17 mouse cellular contexts compared by ENCODE assay signal in genomic region chr7:16840109-16840491, GRCm38 (mm10). TPM values are rescaled to one million over a fixed set of nuclear protein-coding genes. Genes with fewer than 3 reads are reported as not detected.
"Had no signal": no experiment of that assay in that cellular context is flagged by ENCODE, and none has a peak within 500 bp of the region (broad histone marks: within the 10 kb centered on the region; RNA-seq: fewer than 3 reads in every experiment).

No protein-coding gene starts in this region.

- H3K27ac ChIP-seq: neural tube, embryonic 12.5 days; neural tube, embryonic 13.5 days; neural tube, embryonic 15.5 days; stomach, embryonic 15.5 days; stomach, postnatal 0 days had no signal

- H3K9me3 ChIP-seq: neural tube, embryonic 12.5 days; neural tube, embryonic 13.5 days; neural tube, embryonic 15.5 days; stomach, embryonic 15.5 days had no signal

- H3K4me2 ChIP-seq: neural tube, embryonic 12.5 days; neural tube, embryonic 13.5 days; neural tube, embryonic 15.5 days; stomach, embryonic 15.5 days had no signal

- H3K27me3 ChIP-seq: neural tube, embryonic 12.5 days; neural tube, embryonic 13.5 days; neural tube, embryonic 15.5 days; stomach, embryonic 15.5 days had no signal

- DNase-seq: retina, postnatal 1 day; right cerebral cortex, adult 18-20 months; right cerebral cortex, postnatal 14 days; right cerebral cortex, postnatal 25 days; right cerebral cortex, postnatal 4 days; thymus, adult 18-20 months; thymus, adult 2 months; thymus, postnatal 14 days; thymus, postnatal 25 days; thymus, postnatal 36 days; thymus, postnatal 4 days had no signal

- H3K4me3 ChIP-seq: neural tube, embryonic 12.5 days; neural tube, embryonic 13.5 days; neural tube, embryonic 15.5 days; stomach, embryonic 15.5 days had no signal

- H3K9ac ChIP-seq: neural tube, embryonic 12.5 days; neural tube, embryonic 13.5 days; neural tube, embryonic 15.5 days; stomach, embryonic 15.5 days had no signal

RNA-seq across cellular contexts. Expression of gene Gng8, which starts 51.5 kb away (rescaled TPM):
- total RNA-seq: neutrophil, adult 5-6 weeks had no signal
